Mouse (Mus musculus) CH12.LX (cell line): ENCODE results near the gene Erbb3. TPM values are rescaled to one million over a fixed set of nuclear protein-coding genes. Genes with fewer than 3 reads are reported as not detected.

Source experiments
- DNase-seq: peaks from one replicate; pipeline ENCODE4 v3.0.0-alpha.2; 2013; ENCODE audit errors: extremely low read depth
- H3K27ac ChIP-seq: 2 replicates; pipeline ENCODE4 v1.5.1; 2012; ENCODE audit warnings: low read depth, mild to moderate bottlenecking, control low read depth, moderate library complexity; ENCODE audit not compliant: insufficient read depth
- H3K27me3 ChIP-seq: replicated peaks from 2 replicates; pipeline ENCODE3; 2012; ENCODE audit warnings: inconsistent platforms
- H3K36me3 ChIP-seq, 2 experiments: replicated peaks in 1 of 2; 2 replicates each; pipeline versions ENCODE3 to v1.6.1; 2012; ENCODE audit warnings: inconsistent platforms in 1 of 2, low read length in 1 of 2, mild to moderate bottlenecking in 1 of 2, mixed read lengths in 1 of 2, moderate library complexity in 1 of 2; ENCODE audit not compliant: control insufficient read depth in 1 of 2, insufficient read depth in 1 of 2
- H3K4me1 ChIP-seq, 2 experiments: 2 replicates each; pipeline ENCODE4 v1.6.1; 2012; ENCODE audit warnings: inconsistent platforms in 1 of 2, moderate library complexity in 1 of 2; ENCODE audit not compliant: insufficient read depth in 2 of 2, control insufficient read depth in 1 of 2
- H3K4me2 ChIP-seq: 2 replicates; pipeline ENCODE4 v1.6.1; 2012; ENCODE audit warnings: low read depth, mild to moderate bottlenecking, control low read depth; ENCODE audit not compliant: poor library complexity, insufficient read depth, severe bottlenecking
- H3K4me3 ChIP-seq, 3 experiments: fragments of 150-350 bp in 1 of 3; sonication (generic) in 1 of 3; replicated peaks in 1 of 3; 2 replicates each; pipeline versions ENCODE3 to v1.5.1; 2011 to 2012; ENCODE audit warnings: low read depth in 2 of 3, low read length in 2 of 3, mild to moderate bottlenecking in 2 of 3, moderate library complexity in 2 of 3, control low read depth in 1 of 3, improper control_type of control experiment in 1 of 3, inconsistent platforms in 1 of 3, mixed read lengths in 1 of 3; ENCODE audit not compliant: poor library complexity in 1 of 3
- H3K79me2 ChIP-seq: replicated peaks from 2 replicates; pipeline ENCODE4 v1.6.1; 2012; ENCODE audit warnings: mild to moderate bottlenecking, moderate library complexity; ENCODE audit not compliant: control insufficient read depth, poor library complexity, insufficient read depth, severe bottlenecking; ENCODE audit errors: extremely low read depth
- H3K9ac ChIP-seq: 2 replicates; pipeline ENCODE4 v1.6.1; 2012; ENCODE audit warnings: low read depth, mild to moderate bottlenecking, control low read depth, moderate library complexity; ENCODE audit not compliant: insufficient read depth
- H3K9me3 ChIP-seq: replicated peaks from 2 replicates; pipeline ENCODE3; 2012; ENCODE audit warnings: low read length, inconsistent platforms, mixed read lengths
- BHLHE40 ChIP-seq: IDR thresholded peaks from 2 replicates; pipeline ENCODE4 v1.6.1; 2011; ENCODE audit warnings: mild to moderate bottlenecking, low read depth, low read length, improper control_type of control experiment
- CHD1 ChIP-seq: IDR thresholded peaks from 2 replicates; pipeline ENCODE4 v1.6.1; 2012; ENCODE audit warnings: low read depth, low read length, improper control_type of control experiment, inconsistent platforms
- CHD2 ChIP-seq: IDR thresholded peaks from 2 replicates; pipeline ENCODE4 v1.6.1; 2011; ENCODE audit warnings: low read length, improper control_type of control experiment
- CTCF ChIP-seq, 2 experiments: IDR thresholded peaks in 1 of 2; conservative IDR thresholded peaks in 1 of 2; 2 replicates each; pipeline ENCODE4 v1.5.1; 2011 to 2012; ENCODE audit warnings: low read depth in 2 of 2, low read length in 2 of 2, improper control_type of control experiment in 1 of 2, inconsistent platforms in 1 of 2, mild to moderate bottlenecking in 1 of 2, moderate library complexity in 1 of 2
- E2F4 ChIP-seq: IDR thresholded peaks from 2 replicates; pipeline ENCODE4 v1.6.1; 2011; ENCODE audit warnings: low read depth, low read length, improper control_type of control experiment; ENCODE audit not compliant: insufficient replicate concordance
- EP300 ChIP-seq: IDR thresholded peaks from 2 replicates; pipeline ENCODE4 v1.6.1; 2011; ENCODE audit warnings: low read length, improper control_type of control experiment
- ETS1 ChIP-seq: conservative IDR thresholded peaks from 2 replicates; pipeline ENCODE4 v1.6.1; 2012; ENCODE audit warnings: low read depth, mild to moderate bottlenecking, inconsistent platforms, low read length, improper control_type of control experiment, moderate library complexity
- HCFC1 ChIP-seq: IDR thresholded peaks from 2 replicates; pipeline ENCODE4 v1.6.1; 2012; ENCODE audit warnings: low read depth, mild to moderate bottlenecking, inconsistent platforms, low read length, improper control_type of control experiment
- IRF4 ChIP-seq: IDR thresholded peaks from 2 replicates; pipeline ENCODE4 v1.6.1; 2014; ENCODE audit warnings: low read depth, mild to moderate bottlenecking, inconsistent platforms, low read length, improper control_type of control experiment
- JUND ChIP-seq: conservative IDR thresholded peaks from 2 replicates; pipeline ENCODE4 v1.6.1; 2011; ENCODE audit warnings: low read depth, low read length, improper control_type of control experiment
- KAT2A ChIP-seq: IDR thresholded peaks from 2 replicates; pipeline ENCODE4 v1.6.1; 2012; ENCODE audit warnings: low read length, improper control_type of control experiment, inconsistent platforms; ENCODE audit not compliant: insufficient replicate concordance
- MAX ChIP-seq: IDR thresholded peaks from 2 replicates; pipeline ENCODE4 v1.6.1; 2011; ENCODE audit warnings: low read length, improper control_type of control experiment
- MAZ ChIP-seq: IDR thresholded peaks from 2 replicates; pipeline ENCODE4 v1.6.1; 2012; ENCODE audit warnings: low read depth, mild to moderate bottlenecking, inconsistent platforms, low read length, improper control_type of control experiment, moderate library complexity
- MEF2A ChIP-seq: IDR thresholded peaks from 2 replicates; pipeline ENCODE4 v1.6.1; 2014; ENCODE audit warnings: low read depth, mild to moderate bottlenecking, inconsistent platforms, low read length, improper control_type of control experiment, borderline replicate concordance
- MXI1 ChIP-seq: IDR thresholded peaks from 2 replicates; pipeline ENCODE4 v1.6.1; 2011; ENCODE audit warnings: mild to moderate bottlenecking, low read depth, low read length, improper control_type of control experiment
- NRF1 ChIP-seq: IDR thresholded peaks from 2 replicates; pipeline ENCODE4 v1.6.1; 2014; ENCODE audit warnings: low read depth, mild to moderate bottlenecking, inconsistent platforms, low read length, improper control_type of control experiment, moderate library complexity
- POLR2A ChIP-seq: IDR thresholded peaks from 2 replicates; pipeline ENCODE4 v1.6.1; 2011; ENCODE audit warnings: low read depth, mild to moderate bottlenecking, improper control_type of control experiment, low read length
- POLR2AphosphoS2 ChIP-seq: IDR thresholded peaks from 2 replicates; pipeline ENCODE4 v1.6.1; 2011; ENCODE audit warnings: low read depth, low read length, improper control_type of control experiment
- RAD21 ChIP-seq: IDR thresholded peaks from 2 replicates; pipeline ENCODE4 v1.6.1; 2011; ENCODE audit warnings: low read depth, mild to moderate bottlenecking, low read length, improper control_type of control experiment, moderate library complexity
- SIN3A ChIP-seq: IDR thresholded peaks from 2 replicates; pipeline ENCODE4 v1.6.1; 2012; ENCODE audit warnings: low read length, improper control_type of control experiment, inconsistent platforms
- TBP ChIP-seq: conservative IDR thresholded peaks from 2 replicates; pipeline ENCODE4 v1.6.1; 2011; ENCODE audit warnings: low read depth, low read length, improper control_type of control experiment
- TCF12 ChIP-seq: IDR thresholded peaks from 2 replicates; pipeline ENCODE4 v1.6.1; 2014; ENCODE audit warnings: low read depth, mild to moderate bottlenecking, inconsistent platforms, low read length, improper control_type of control experiment
- UBTF ChIP-seq: IDR thresholded peaks from 2 replicates; pipeline ENCODE4 v1.6.1; 2012; ENCODE audit warnings: low read depth, mild to moderate bottlenecking, inconsistent platforms, low read length, improper control_type of control experiment, moderate library complexity
- USF1 ChIP-seq: IDR thresholded peaks from 2 replicates; pipeline ENCODE4 v1.6.1; 2014; ENCODE audit warnings: low read depth, mild to moderate bottlenecking, inconsistent platforms, low read length, improper control_type of control experiment
- USF2 ChIP-seq: conservative IDR thresholded peaks from 2 replicates; pipeline ENCODE4 v1.6.1; 2011; ENCODE audit warnings: low read depth, low read length, improper control_type of control experiment
- ZC3H11A ChIP-seq: IDR thresholded peaks from 2 replicates; pipeline ENCODE4 v1.6.1; 2012; ENCODE audit warnings: low read depth, mild to moderate bottlenecking, inconsistent platforms, low read length, improper control_type of control experiment
- ZNF384 ChIP-seq: IDR thresholded peaks from 2 replicates; pipeline ENCODE4 v1.6.1; 2012; ENCODE audit warnings: low read depth, low read length, improper control_type of control experiment, inconsistent platforms
- dilution Hi-C: fragments of 300-500 bp; cut with MboI; formaldehyde crosslinking; loops from 2 replicates; pipeline ENCODE4 v1.14.3; 2020; ENCODE audit warnings: low sequenced_read_pairs; ENCODE audit not compliant: extremely low pct_unique_long_range_greater_than_20kb, extremely low pct_ligation_motif_present
- in situ Hi-C: fragments of 300-500 bp; cut with MboI; formaldehyde crosslinking; loops from 3 replicates; pipeline ENCODE4 v1.14.3; 2019; ENCODE audit warnings: low sequenced_read_pairs, low pct_ligation_motif_present, low pct_unique_long_range_greater_than_20kb, mixed read lengths
- polyA plus RNA-seq: library from polyadenylated mRNA; unstranded; fragments of >175 nt; gene quantifications from 2 replicates; pipeline ENCODE4 v1.2.1, GENCODE M21; 2012; ENCODE audit warnings: low read depth; ENCODE audit not compliant: insufficient read length
- total RNA-seq, 2 experiments: library from RNA; depleted of rRNA; stranded (reverse); fragments of 300-350 nt in 1 of 2; fragments of >200 nt in 1 of 2; gene quantifications; 2 replicates each; pipeline ENCODE4 v1.2.3; 2012 to 2014

Erbb3 gene
- total and polyA plus RNA-seq, 3 experiments, result 7.7 to 12.6 (median 11.3) TPM

- TF ChIP-seq BHLHE40, result peak; percentile 3; the same call in 1 of the 2 replicates
- peak; percentile 95 for TF ChIP-seq POLR2A
- TF ChIP-seq TCF12, result peak; percentile 66; the same call in 1 of the 2 replicates
- TF ChIP-seq ZNF384, result no peak; the same call in 1 of the 2 replicates
- no peak; the same call in none of the 2 replicates for TF ChIP-seq ETS1
- TF ChIP-seq CTCF (conservative IDR thresholded peaks at IDR 0.05 in 1 of 2, IDR thresholded peaks at IDR 0.05 in 1 of 2; ENCODE audit: low read depth in 2 of 2, low read length in 2 of 2), result peak in 1 of 2 experiments; percentile 45; a peak in 2 of 4 replicates
- peak; percentile 55; the same call in 1 of the 2 replicates for TF ChIP-seq MEF2A
- TF ChIP-seq TBP, result peak; percentile 72; the same call in 1 of the 2 replicates
- no peak for TF ChIP-seq RAD21
- TF ChIP-seq POLR2AphosphoS2, result peak; percentile 100
- TF ChIP-seq IRF4, result peak; percentile 82
- TF ChIP-seq EP300, result 0 out of 2 replicates have a peak, but pooled peaks have one; percentile 45
- TF ChIP-seq KAT2A, result peak; percentile 91; the same call in 1 of the 2 replicates
- TF ChIP-seq USF2, result no peak; the same call in 1 of the 2 replicates
- no peak for TF ChIP-seq JUND
- TF ChIP-seq HCFC1, result peak; percentile 95
- TF ChIP-seq NRF1, result peak; percentile 71
- no peak for TF ChIP-seq MAX
- TF ChIP-seq, all 38 proteins: peak for 22
Measured at GRCm38 (mm10) chr10:128547361-128548032, 42.0 kb downstream of the Erbb3 start, which contains the start of gene Zc3h10 (continued).

DNA sequence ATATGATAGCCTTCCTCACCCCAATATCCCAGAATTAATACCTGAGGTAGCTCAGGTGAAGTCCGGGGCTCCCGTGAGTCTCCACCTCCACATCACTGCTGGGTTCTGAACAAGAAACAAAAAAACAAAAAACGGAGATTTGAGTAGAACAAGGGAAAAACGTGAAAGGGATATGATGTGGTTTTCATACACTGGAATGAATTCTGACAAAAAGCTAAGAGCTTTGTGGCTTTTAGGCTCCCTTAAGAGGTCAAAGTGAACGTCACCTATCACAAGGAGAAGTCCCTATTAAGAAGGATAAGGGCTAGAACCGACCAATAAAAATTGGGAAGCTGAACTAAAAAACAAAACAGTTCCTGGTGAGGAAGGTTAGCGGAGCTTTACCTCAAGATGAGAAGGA, 42.7 kb downstream of the Erbb3 start:
- no peak for TF ChIP-seq ZC3H11A
- TF ChIP-seq SIN3A, result no peak; the same call in 1 of the 2 replicates
- no peak for TF ChIP-seq MXI1
- TF ChIP-seq ETS1, result no peak
- no peak; the same call in 1 of the 2 replicates for TF ChIP-seq CHD1
- TF ChIP-seq RAD21, result no peak
- no peak for TF ChIP-seq MAZ
- no peak for TF ChIP-seq USF1
- TF ChIP-seq POLR2A, result no peak
- TF ChIP-seq E2F4, result no peak
- TF ChIP-seq UBTF, result no peak
- TF ChIP-seq JUND, result no peak
- TF ChIP-seq CHD2, result no peak
- no peak for TF ChIP-seq BHLHE40
- TF ChIP-seq, all 38 proteins: peak for 0
- in situ Hi-C loops, result no loop called here
- peak overlapping the region; percentile 70 to 90 (median 71) for H3K4me3 ChIP-seq
- peaks cover 35 to 45% of the 10 kb centered on the region in 2 experiments for H3K36me3 ChIP-seq
- dilution Hi-C loops, result no loop called here
- H3K4me1 ChIP-seq, result peaks cover 13 to 39% of the 10 kb centered on the region in 2 experiments
- DNase-seq, result no peak
- H3K79me2 ChIP-seq, result peaks cover 18% of the 10 kb centered on the region
- H3K9ac ChIP-seq, result peak overlapping the region; percentile 87
- H3K27me3 ChIP-seq, result no peaks in the 10 kb centered on the region
- peak overlapping the region; percentile 85 for H3K27ac ChIP-seq
- peak overlapping the region; percentile 93 for H3K4me2 ChIP-seq
- no peaks in the 10 kb centered on the region for H3K9me3 ChIP-seq
